Mouse (Mus musculus): ENCODE measurements around the gene Id2.

DNA sequence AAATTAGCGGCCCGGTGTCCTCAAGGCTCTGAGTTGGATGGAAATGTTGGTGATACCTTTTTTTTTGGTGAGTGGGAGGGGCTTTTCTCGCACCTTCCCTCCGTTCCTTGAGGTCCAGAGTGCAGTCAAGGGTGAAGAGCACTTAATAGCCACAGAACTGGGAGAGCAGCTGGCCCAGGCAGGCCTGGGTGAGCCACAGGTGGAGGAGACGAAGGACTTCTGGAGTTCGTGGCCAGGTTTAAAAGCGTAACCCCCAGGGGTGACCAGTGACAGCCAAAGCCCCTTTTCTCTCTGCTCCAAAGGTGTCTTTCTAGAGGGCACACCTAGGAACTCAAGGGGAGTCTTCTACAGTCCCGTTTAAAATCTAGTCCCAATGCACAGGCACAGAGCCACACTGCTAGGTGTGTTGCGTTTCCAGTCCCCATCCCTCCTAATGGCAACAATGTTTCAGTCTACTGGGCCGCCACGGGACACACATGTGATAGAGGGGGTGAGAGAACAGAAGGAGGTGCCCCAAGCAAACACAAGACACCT is 3.6 kb downstream of the Id2 start:
- TF ChIP-seq CHD2 (IDR thresholded peaks at IDR 0.05; ENCODE audit: low read depth, low read length) (no peak), ZC3H11A (IDR thresholded peaks at IDR 0.05; ENCODE audit: borderline replicate concordance, low read depth, low read length) (no peak), HCFC1 (IDR thresholded peaks at IDR 0.05; ENCODE audit: borderline replicate concordance, insufficient read depth, low read length) (no peak), MAFK (IDR thresholded peaks at IDR 0.05; ENCODE audit: insufficient read depth, low read depth, low read length) (no peak), ZNF384 (IDR thresholded peaks at IDR 0.05; ENCODE audit: low read depth, low read length) (no peak)
